Mouse (Mus musculus) heart, embryonic 10.5 days (tissue): ENCODE measurements around the gene Cyba. TPM values are rescaled to one million over a fixed set of nuclear protein-coding genes. Genes with fewer than 3 reads are reported as not detected.

Experiments
- DNase-seq: peaks from one replicate; pipeline ENCODE4 v3.0.0-alpha.2; 2017; ENCODE audit warnings: low spot score
- H3K27ac ChIP-seq: fragments of 300-500 bp; sonication (generic); 2 replicates; pipeline ENCODE4 v1.5.1; 2016; ENCODE audit warnings: mild to moderate bottlenecking
- H3K27me3 ChIP-seq: fragments of 300-500 bp; sonication (generic); 2 replicates; pipeline ENCODE4 v1.6.1; 2016; ENCODE audit warnings: mild to moderate bottlenecking; ENCODE audit not compliant: poor library complexity, insufficient read depth, severe bottlenecking
- H3K36me3 ChIP-seq: fragments of 300-500 bp; sonication (generic); 2 replicates; pipeline ENCODE4 v1.6.1; 2016; ENCODE audit warnings: mild to moderate bottlenecking, moderate library complexity
- H3K4me1 ChIP-seq: fragments of 300-500 bp; sonication (generic); 2 replicates; pipeline ENCODE4 v1.6.1; 2016; ENCODE audit warnings: mild to moderate bottlenecking
- H3K4me3 ChIP-seq: fragments of 300-500 bp; sonication (generic); 2 replicates; pipeline ENCODE4 v1.5.1; 2016; ENCODE audit warnings: mild to moderate bottlenecking, moderate library complexity
- H3K9me3 ChIP-seq: fragments of 300-500 bp; sonication (generic); 2 replicates; pipeline ENCODE4 v1.6.1; 2016; ENCODE audit warnings: mild to moderate bottlenecking, moderate library complexity
- WGBS: fragments of 180-500 bp; shearing (Covaris S2); methylation state at CpG from one replicate; pipeline ENCODE4 v1.1.7; 2016; 5-methylcytosine and 5-hydroxymethylcytosine counted together
- polyA plus RNA-seq: library from polyadenylated mRNA; unstranded; fragments of >200 nt; fragmentation: Nextera tagmentation; extraction: Ambion mirVana; gene quantifications from 2 replicates; pipeline ENCODE4 v1.2.1, GENCODE M21; 2016

Gene Cyba
- polyA plus RNA-seq = 185 and 214 TPM in 2 replicates

- Histone ChIP-seq H3K4me3 (peak within 1 kb of the TSS; percentile 71), H3K27me3 (no peaks in the 10 kb centered on the region), H3K36me3 (peaks cover 49% of the 10 kb centered on the region), H3K27ac (peak within 1 kb of the TSS; percentile 91), H3K9me3 (no peaks in the 10 kb centered on the region), H3K4me1 (peaks cover 43% of the 10 kb centered on the region)
- peak; percentile 84 for DNase-seq
- 4% methylated on average over 45 of the region's 45 CpGs for WGBS
Measured at GRCm38 (mm10) chr8:122432443-122433268, at the start of gene Cyba. Gene Cyba (minus strand): TSS chr8:122432930.

- no peaks in the 10 kb centered on the region for H3K27me3 ChIP-seq
- H3K4me1 ChIP-seq = peaks cover 2% of the 10 kb centered on the region; the same call in 1 of the 2 replicates
- no peak for DNase-seq
- peaks cover 100% of the 10 kb centered on the region for H3K36me3 ChIP-seq
- WGBS = 91% methylated on average over 8 of the region's 8 CpGs
- no peak overlapping the region for H3K27ac ChIP-seq
- H3K9me3 ChIP-seq = no peaks in the 10 kb centered on the region
- H3K4me3 ChIP-seq = no peak overlapping the region
Measured at GRCm38 (mm10) chr8:122482448-122482847, 49.7 kb upstream of the Cyba start.

- H3K27me3 ChIP-seq = no peaks in the 10 kb centered on the region
- H3K27ac ChIP-seq = peak within 1 kb of the TSS; percentile 92
- H3K4me1 ChIP-seq = peaks cover 28% of the 10 kb centered on the region
- under 1% methylated on average over 103 of the region's 103 CpGs for WGBS
- peak within 1 kb of the TSS; percentile 98 for H3K4me3 ChIP-seq
- no peaks in the 10 kb centered on the region for H3K9me3 ChIP-seq
- DNase-seq = peak; percentile 93
- H3K36me3 ChIP-seq = peaks cover 60% of the 10 kb centered on the region
Measured at GRCm38 (mm10) chr8:122475580-122476320, 43.0 kb upstream of the Cyba start, which contains the start of the genes Rnf166 and Ctu2. Gene Rnf166 (minus strand): TSS chr8:122476064. Gene Ctu2 (plus strand): TSS chr8:122476143.

- no peaks in the 10 kb centered on the region for H3K27me3 ChIP-seq
- no peaks in the 10 kb centered on the region for H3K9me3 ChIP-seq
- no peak for DNase-seq
- peak overlapping the region; percentile 98 for H3K4me3 ChIP-seq
- H3K36me3 ChIP-seq = peaks cover 58% of the 10 kb centered on the region
- peaks cover 28% of the 10 kb centered on the region for H3K4me1 ChIP-seq
- 7% methylated on average over 16 of the region's 16 CpGs for WGBS
- peak overlapping the region; percentile 92 for H3K27ac ChIP-seq
Measured at GRCm38 (mm10) chr8:122474951-122475560, 42.3 kb upstream of the Cyba start.

- Histone ChIP-seq H3K36me3 (peaks cover 53% of the 10 kb centered on the region), H3K4me1 (peaks cover 38% of the 10 kb centered on the region), H3K27ac (no peak overlapping the region), H3K27me3 (no peaks in the 10 kb centered on the region), H3K9me3 (no peaks in the 10 kb centered on the region), H3K4me3 (no peak overlapping the region)
- DNase-seq = no peak
- 86% methylated on average over 8 of the region's 8 CpGs for WGBS
Measured at GRCm38 (mm10) chr8:122473911-122474421, 41.2 kb upstream of the Cyba start.

- Histone ChIP-seq H3K36me3 (peaks cover 67% of the 10 kb centered on the region), H3K4me3 (no peak overlapping the region), H3K4me1 (peaks cover 26% of the 10 kb centered on the region), H3K9me3 (no peaks in the 10 kb centered on the region), H3K27ac (no peak overlapping the region), H3K27me3 (no peaks in the 10 kb centered on the region)
- WGBS = 85% methylated on average over 5 of the region's 5 CpGs
- no peak for DNase-seq
Measured at GRCm38 (mm10) chr8:122470691-122471090, 38.0 kb upstream of the Cyba start.

GRCm38 (mm10) chr8:122469965-122470364 is 37.2 kb upstream of the Cyba start:
- Histone ChIP-seq H3K36me3 (peaks cover 74% of the 10 kb centered on the region), H3K4me3 (no peak overlapping the region)

GRCm38 (mm10) chr8:122469407-122469806 is 36.7 kb upstream of the Cyba start:
- Histone ChIP-seq H3K4me3 (no peak overlapping the region), H3K4me1 (peaks cover 29% of the 10 kb centered on the region), H3K27ac (0 out of 2 replicates have a peak overlapping the region, but pooled peaks have one; percentile 23), H3K9me3 (no peaks in the 10 kb centered on the region), H3K36me3 (peaks cover 74% of the 10 kb centered on the region), H3K27me3 (no peaks in the 10 kb centered on the region)
- DNase-seq = no peak
- 74% methylated on average over 6 of the region's 6 CpGs for WGBS

More at GRCm38 (mm10) chr8:122469965-122470364, 37.2 kb upstream of the Cyba start:
- 0 out of 2 replicates have a peak overlapping the region, but pooled peaks have one; percentile 23 for H3K27ac ChIP-seq
- no peaks in the 10 kb centered on the region for H3K27me3 ChIP-seq
- DNase-seq = no peak
- 82% methylated on average over 10 of the region's 10 CpGs for WGBS
- no peaks in the 10 kb centered on the region for H3K9me3 ChIP-seq
- peaks cover 29% of the 10 kb centered on the region for H3K4me1 ChIP-seq

- WGBS = 88% methylated on average over 13 of the region's 13 CpGs
- peaks cover 61% of the 10 kb centered on the region for H3K36me3 ChIP-seq
Measured at GRCm38 (mm10) chr8:122467816-122468215, 35.1 kb upstream of the Cyba start.

GRCm38 (mm10) chr8:122464985-122465384 is 32.3 kb upstream of the Cyba start:
- DNase-seq = no peak
- peaks cover 67% of the 10 kb centered on the region for H3K4me1 ChIP-seq
- peaks cover 28% of the 10 kb centered on the region for H3K27me3 ChIP-seq
- peaks cover 45% of the 10 kb centered on the region for H3K36me3 ChIP-seq
- no peaks in the 10 kb centered on the region for H3K9me3 ChIP-seq
- H3K4me3 ChIP-seq = no peak overlapping the region
- WGBS = 64% methylated on average over 7 of the region's 7 CpGs
- no peak overlapping the region; the same call in 1 of the 2 replicates for H3K27ac ChIP-seq

More at GRCm38 (mm10) chr8:122467816-122468215, 35.1 kb upstream of the Cyba start:
- no peak for DNase-seq
- Histone ChIP-seq H3K4me3 (no peak overlapping the region), H3K27ac (no peak overlapping the region), H3K9me3 (no peaks in the 10 kb centered on the region), H3K27me3 (no peaks in the 10 kb centered on the region), H3K4me1 (peaks cover 39% of the 10 kb centered on the region)

GRCm38 (mm10) chr8:122463651-122464640 is 31.2 kb upstream of the Cyba start:
- Histone ChIP-seq H3K27me3 (peaks cover 38% of the 10 kb centered on the region), H3K27ac (peak overlapping the region; percentile 49; the same call in 1 of the 2 replicates), H3K36me3 (peaks cover 40% of the 10 kb centered on the region), H3K4me1 (peaks cover 60% of the 10 kb centered on the region), H3K4me3 (no peak overlapping the region), H3K9me3 (no peaks in the 10 kb centered on the region)
- DNase-seq = no peak
- 48% methylated on average over 12 of the region's 12 CpGs for WGBS
